Mouse (Mus musculus) stomach, postnatal 0 days (tissue): ENCODE measurements around the gene Kif7.

Experiments
- CTCF ChIP-seq: IDR thresholded peaks from 2 replicates; pipeline ENCODE4 v1.5.1; 2016; ENCODE audit warnings: antibody characterized with exemption, low read depth, mild to moderate bottlenecking, moderate library complexity
- EP300 ChIP-seq: optimal IDR thresholded peaks from 2 replicates; pipeline ENCODE3; 2016; ENCODE audit warnings: antibody characterized with exemption

GRCm38 (mm10) chr7:79680231-79680630 is 35.3 kb downstream of the Kif7 start:
- TF ChIP-seq CTCF (no peak), EP300 (no peak)
